Mouse (Mus musculus) liver, adult 2 months (tissue): ENCODE measurements around the gene Eif3k. TPM values are rescaled to one million over a fixed set of nuclear protein-coding genes. Genes with fewer than 3 reads are reported as not detected.
A peak's percentile ranks its signal among the peaks of the same experiment; 100 is the strongest.

Experiments
- DNase-seq: peaks from one replicate; pipeline ENCODE4 v3.0.0-alpha.2; 2011; ENCODE audit warnings: low read depth, low spot score; ENCODE audit errors: extremely low read depth
- H3K27ac ChIP-seq: fragments of 200-500 bp; replicated peaks from 2 replicates; pipeline ENCODE4 v1.5.1; 2012; ENCODE audit warnings: low read depth, mild to moderate bottlenecking, control low read depth, inconsistent platforms, low read length; ENCODE audit not compliant: insufficient read depth
- H3K27me3 ChIP-seq: fragments of 200-500 bp; 2 replicates; pipeline ENCODE4 v1.6.1; 2012; ENCODE audit warnings: mild to moderate bottlenecking, moderate library complexity, low read length, inconsistent platforms; ENCODE audit not compliant: control insufficient read depth, insufficient read depth
- H3K36me3 ChIP-seq: fragments of 200-500 bp; 2 replicates; pipeline ENCODE4 v1.6.1; 2012; ENCODE audit warnings: low read length, inconsistent platforms; ENCODE audit not compliant: control insufficient read depth, insufficient read depth
- H3K4me1 ChIP-seq: fragments of 200-500 bp; 2 replicates; pipeline ENCODE4 v1.6.1; 2011; ENCODE audit warnings: low read length; ENCODE audit not compliant: control insufficient read depth, insufficient read depth
- H3K4me3 ChIP-seq: fragments of 200-500 bp; 2 replicates; pipeline ENCODE4 v1.5.1; 2011; ENCODE audit warnings: low read depth, mild to moderate bottlenecking, control low read depth, low read length, moderate library complexity; ENCODE audit not compliant: insufficient read depth
- H3K79me2 ChIP-seq: fragments of 200-500 bp; 2 replicates; pipeline ENCODE4 v1.6.1; 2012; ENCODE audit warnings: inconsistent platforms, mild to moderate bottlenecking, low read length, moderate library complexity; ENCODE audit not compliant: control insufficient read depth, insufficient read depth
- H3K9ac ChIP-seq: fragments of 200-500 bp; 2 replicates; pipeline ENCODE4 v1.6.1; 2012; ENCODE audit warnings: low read depth, mild to moderate bottlenecking, control low read depth, inconsistent platforms, low read length
- CTCF ChIP-seq: fragments of 200-500 bp; IDR thresholded peaks from 2 replicates; pipeline ENCODE4 v1.5.1; 2011; ENCODE audit warnings: low read depth, low read length, control low read depth
- POLR2A ChIP-seq: fragments of 200-500 bp; IDR thresholded peaks from 2 replicates; pipeline ENCODE4 v1.6.1; 2011; ENCODE audit warnings: low read length, control low read depth; ENCODE audit not compliant: insufficient read depth; ENCODE audit errors: extremely low read depth
- WGBS: fragments of 180-500 bp; shearing (Covaris S2); methylation state at CpG from one replicate; pipeline ENCODE4 v1.1.7; 2018; 5-methylcytosine and 5-hydroxymethylcytosine counted together
- polyA plus RNA-seq: library from polyadenylated mRNA; depleted of rRNA; stranded (reverse); fragments of >200 nt; gene quantifications from 2 replicates; pipeline ENCODE4 v1.2.3, GENCODE M21; 2012
- total RNA-seq: library from RNA; depleted of rRNA; stranded (reverse); fragments of >200 nt; gene quantifications from 2 replicates; pipeline ENCODE4 v1.2.3, GENCODE M21; 2014

Eif3k gene
- total and polyA plus RNA-seq, 2 experiments = 64.8 to 91.2 TPM

DNA sequence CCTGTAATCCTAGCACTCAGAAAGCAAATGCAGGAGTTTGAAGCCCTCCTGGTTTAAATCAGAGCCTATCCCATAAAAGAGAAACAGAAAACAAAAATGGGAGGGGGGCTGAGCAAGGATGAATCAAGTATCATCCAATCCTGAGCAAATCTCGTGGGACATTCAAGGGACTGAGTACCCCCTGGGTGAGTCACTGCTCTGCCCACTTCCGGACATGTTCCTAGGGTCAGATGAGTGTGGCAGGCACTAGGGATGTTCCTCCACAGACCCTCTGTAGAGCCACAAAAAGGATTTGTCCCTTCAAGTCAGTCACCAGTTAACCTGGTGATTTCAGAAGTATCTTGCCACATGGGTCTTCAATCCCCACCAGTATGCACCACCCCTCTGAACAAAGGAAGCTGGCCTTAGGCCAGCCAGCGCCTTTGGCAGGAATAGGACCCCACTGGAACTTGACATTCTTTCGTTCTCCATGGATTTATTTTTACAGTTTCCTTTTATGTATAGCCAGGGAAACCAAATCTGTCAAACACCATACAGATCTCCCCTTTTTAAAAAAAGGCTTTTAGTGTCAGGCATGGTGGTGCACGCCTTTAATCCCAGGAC, 26.3 kb downstream of the Eif3k start:
- Histone ChIP-seq H3K36me3 (no peaks in the 10 kb centered on the region), H3K27me3 (no peaks in the 10 kb centered on the region), H3K4me1 (peaks cover 51% of the 10 kb centered on the region), H3K79me2 (peaks cover 54% of the 10 kb centered on the region), H3K27ac (0 out of 2 replicates have a peak overlapping the region, but pooled peaks have one; percentile 27), H3K4me3 (no peak overlapping the region), H3K9ac (no peak overlapping the region)
- 58% methylated on average over 5 of the region's 5 CpGs for WGBS
- no peak for DNase-seq
- no peak for TF ChIP-seq POLR2A
- no peak for TF ChIP-seq CTCF

DNA sequence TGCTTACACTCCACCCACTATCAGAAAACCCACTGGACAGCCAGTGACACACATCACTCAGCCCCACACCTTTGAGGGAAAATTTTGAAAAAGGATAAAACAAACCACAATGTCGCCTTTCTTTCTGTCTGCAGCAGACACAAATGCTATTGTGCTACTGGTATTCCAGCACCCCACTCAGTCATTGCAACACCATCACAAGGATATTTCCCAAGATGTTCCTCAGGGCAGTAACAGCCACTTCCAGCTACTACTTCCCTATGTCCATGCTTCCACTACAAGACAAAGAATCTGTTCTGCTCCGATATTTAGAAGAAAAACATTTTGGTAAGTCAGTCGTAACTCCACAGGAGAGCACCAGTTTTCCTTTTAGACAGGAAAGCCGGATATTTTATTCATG, 26.9 kb downstream of the Eif3k start:
- no peak overlapping the region for H3K4me3 ChIP-seq
- peaks cover 51% of the 10 kb centered on the region for H3K4me1 ChIP-seq
- H3K27me3 ChIP-seq = no peaks in the 10 kb centered on the region
- H3K27ac ChIP-seq = no peak overlapping the region
- no peak for DNase-seq
- 77% methylated on average over 4 of the region's 4 CpGs for WGBS
- peaks cover 1% of the 10 kb centered on the region; the same call in 1 of the 2 replicates for H3K36me3 ChIP-seq
- TF ChIP-seq CTCF (no peak), POLR2A (no peak)
- peaks cover 52% of the 10 kb centered on the region for H3K79me2 ChIP-seq
- no peak overlapping the region for H3K9ac ChIP-seq

- TF ChIP-seq CTCF (no peak), POLR2A (no peak)
- WGBS = 34% methylated on average over 2 of the region's 2 CpGs
- peaks cover 2% of the 10 kb centered on the region; the same call in 1 of the 2 replicates for H3K36me3 ChIP-seq
- DNase-seq = no peak
- no peak overlapping the region for H3K4me3 ChIP-seq
- H3K27ac ChIP-seq = peak overlapping the region; percentile 10
- H3K79me2 ChIP-seq = peaks cover 62% of the 10 kb centered on the region
- H3K9ac ChIP-seq = no peak overlapping the region
- peaks cover 48% of the 10 kb centered on the region for H3K4me1 ChIP-seq
- H3K27me3 ChIP-seq = no peaks in the 10 kb centered on the region
Observed at GRCm38 (mm10) chr7:28953476-28954376, 27.9 kb downstream of the Eif3k start.

DNA sequence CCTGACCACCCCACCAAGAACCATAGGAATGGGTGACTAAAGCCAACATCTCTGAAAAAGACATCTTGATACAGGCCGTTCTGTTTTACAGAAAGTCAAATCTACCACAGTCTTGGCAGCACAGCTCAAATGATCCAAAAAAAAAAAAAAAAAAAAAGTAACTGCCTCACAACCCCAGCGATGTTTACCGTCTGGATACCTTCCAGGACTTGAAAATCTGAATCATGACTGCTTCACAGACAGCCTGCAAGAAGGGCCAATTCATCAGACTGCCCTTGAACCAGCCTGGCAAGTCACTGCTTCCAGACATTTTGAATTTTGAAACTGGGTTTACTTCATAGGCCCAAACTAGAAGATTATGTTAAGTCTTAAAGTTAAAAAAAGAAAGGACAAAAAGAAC, 28.9 kb downstream of the Eif3k start:
- peak; percentile 94 for DNase-seq
- Histone ChIP-seq H3K27me3 (no peaks in the 10 kb centered on the region), H3K4me3 (no peak overlapping the region), H3K36me3 (peaks cover 2% of the 10 kb centered on the region; the same call in 1 of the 2 replicates), H3K9ac (no peak overlapping the region), H3K79me2 (peaks cover 63% of the 10 kb centered on the region), H3K27ac (peak overlapping the region; percentile 53), H3K4me1 (peaks cover 42% of the 10 kb centered on the region)
- no peak for TF ChIP-seq POLR2A
- WGBS = 2% methylated on average over 3 of the region's 3 CpGs

DNA sequence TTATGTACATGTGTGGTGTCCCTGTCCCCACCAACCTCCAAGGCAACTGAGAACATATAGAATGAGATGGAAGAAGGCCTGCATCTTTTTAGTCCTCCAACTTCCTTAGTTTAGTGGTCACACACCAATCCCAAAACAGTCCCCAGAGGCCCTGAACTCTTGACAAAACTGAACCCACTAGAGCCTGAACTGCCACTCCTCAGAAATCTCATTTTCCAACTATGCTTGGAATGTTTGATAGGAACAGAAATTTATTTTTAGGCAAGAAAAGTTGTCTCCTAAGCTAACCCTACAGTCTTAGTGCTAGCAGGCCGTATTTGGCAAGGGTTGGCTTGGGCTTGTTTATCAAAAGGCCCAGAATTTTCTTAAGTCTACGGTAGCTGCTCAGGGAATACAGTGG, 29.9 kb downstream of the Eif3k start:
- Histone ChIP-seq H3K27ac (peak overlapping the region; percentile 33; the same call in 1 of the 2 replicates), H3K4me1 (peaks cover 40% of the 10 kb centered on the region), H3K79me2 (peaks cover 70% of the 10 kb centered on the region), H3K4me3 (no peak overlapping the region), H3K9ac (no peak overlapping the region), H3K36me3 (peaks cover 2% of the 10 kb centered on the region; the same call in 1 of the 2 replicates), H3K27me3 (no peaks in the 10 kb centered on the region)
- no peak for DNase-seq
- TF ChIP-seq CTCF = no peak
- TF ChIP-seq POLR2A = no peak
- WGBS = 81% methylated on average over 2 of the region's 2 CpGs
